Mouse (Mus musculus): Measurements from ENCODE around the gene Plekhg5. TPM values are rescaled to one million over a fixed set of nuclear protein-coding genes. Genes with fewer than 3 reads are reported as not detected.

Gene Plekhg5
- polyA plus RNA-seq, 1 experiment = 3.0 TPM

DNA sequence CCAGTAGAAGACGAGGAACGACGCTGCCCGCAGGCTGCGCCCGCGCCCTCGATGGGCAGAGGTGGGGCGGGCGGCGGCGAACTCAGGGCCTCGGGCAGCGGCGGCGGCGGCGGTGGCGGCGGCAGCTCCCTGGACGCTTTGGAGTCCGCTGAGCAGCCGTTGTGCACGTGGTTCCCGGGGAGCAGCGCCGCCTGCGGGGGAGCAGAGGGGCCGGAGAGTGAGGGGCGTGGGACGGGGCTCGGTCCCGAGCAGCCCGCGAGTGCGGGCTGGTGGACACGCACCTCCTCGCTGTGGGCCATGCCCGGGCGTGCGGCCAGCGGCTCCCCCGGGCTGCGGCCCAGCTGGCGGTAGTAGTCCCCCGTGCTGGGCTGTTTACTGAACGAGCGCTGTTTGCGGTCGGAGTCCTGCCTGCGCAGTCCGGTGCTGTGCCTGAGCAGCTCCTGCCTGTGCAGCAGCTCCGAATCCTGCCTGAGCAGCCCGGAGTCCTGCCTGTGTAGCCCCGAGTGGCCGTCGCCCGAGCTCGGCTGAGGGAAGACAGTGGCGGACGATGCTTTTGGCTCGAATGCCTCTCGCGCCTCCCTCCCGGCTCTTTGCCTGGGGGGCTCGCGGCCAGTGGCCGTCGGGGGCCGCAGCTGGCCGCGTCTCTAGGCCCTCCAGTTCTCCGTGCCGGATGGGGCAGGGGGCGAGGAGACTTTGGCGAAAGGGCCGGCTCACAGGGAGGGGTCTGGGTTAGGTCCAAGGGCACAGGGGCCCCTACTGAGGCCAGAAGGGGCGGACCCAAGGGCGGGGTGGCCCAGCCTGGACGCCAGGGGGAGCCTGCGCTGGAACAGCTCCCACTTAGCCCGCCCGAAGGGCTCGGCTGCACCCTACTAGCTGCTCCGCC, 58.7 kb downstream of the Plekhg5 start:
- H3K27ac ChIP-seq (ENCODE audit: insufficient read depth, low read depth, low read length) = no peak overlapping the region
- TF ChIP-seq CTCF (IDR thresholded peaks at IDR 0.05; ENCODE audit: low read depth, low read length) = no peak
- no peak for TF ChIP-seq POLR2A (IDR thresholded peaks at IDR 0.05; ENCODE audit: borderline replicate concordance, low read depth, low read length)
- peak overlapping the region; percentile 22 for H3K4me3 ChIP-seq (ENCODE audit: insufficient read depth, low read length)
- H3K4me1 ChIP-seq (ENCODE audit: control insufficient read depth, insufficient read depth, low read length) = no peaks in the 10 kb centered on the region

DNA sequence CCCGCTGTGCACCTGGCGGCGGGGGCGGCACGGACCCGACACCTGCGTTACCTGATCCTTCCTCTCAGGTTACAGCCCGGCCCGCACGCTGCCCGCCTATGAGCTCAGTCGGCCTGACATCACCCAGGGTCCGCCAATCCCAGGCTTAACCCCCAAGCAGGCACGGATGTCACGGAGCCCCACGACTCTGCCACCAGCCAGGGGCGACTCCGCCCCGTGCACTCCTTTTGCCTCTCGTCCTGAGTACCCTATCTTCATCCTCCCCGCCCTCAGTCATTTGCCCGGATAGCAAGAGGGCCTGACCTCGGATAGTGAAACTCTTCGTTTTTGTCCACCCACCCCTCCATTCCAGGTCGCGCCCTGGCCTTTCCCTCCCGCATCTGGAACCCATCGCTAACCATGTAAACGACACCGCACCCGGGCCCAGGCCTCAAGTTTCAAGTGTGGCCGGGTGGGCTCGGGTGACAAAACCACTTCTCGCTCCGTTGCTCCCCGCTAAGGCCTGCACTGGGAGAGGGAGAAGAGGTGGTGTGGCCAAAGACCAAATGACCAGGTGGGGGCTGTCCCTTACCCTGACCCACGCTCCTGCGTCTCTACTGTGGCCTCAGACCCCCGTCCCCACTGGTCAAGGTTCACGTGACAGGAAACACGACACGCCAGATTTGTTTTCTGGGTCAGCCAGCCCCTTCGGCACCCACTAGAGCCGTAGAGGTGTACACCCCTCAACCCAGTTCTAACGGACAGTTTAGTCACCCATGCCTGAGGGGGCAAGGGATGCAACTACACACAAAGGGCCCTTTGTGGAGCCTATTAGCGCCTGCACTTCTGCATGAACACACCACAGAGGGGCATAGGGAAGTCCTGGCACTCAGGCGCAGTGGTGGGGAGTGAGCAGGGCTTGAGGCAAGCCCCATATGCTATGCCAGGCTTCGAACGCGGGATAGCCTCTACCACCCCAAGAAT, 59.8 kb downstream of the Plekhg5 start:
- Histone ChIP-seq H3K4me1 (ENCODE audit: control insufficient read depth, insufficient read depth, low read length) (no peaks in the 10 kb centered on the region), H3K4me3 (ENCODE audit: insufficient read depth, low read length) (no peak overlapping the region), H3K27ac (ENCODE audit: insufficient read depth, low read depth, low read length) (no peak overlapping the region)
- TF ChIP-seq CTCF (IDR thresholded peaks at IDR 0.05; ENCODE audit: low read depth, low read length) (no peak), POLR2A (IDR thresholded peaks at IDR 0.05; ENCODE audit: borderline replicate concordance, low read depth, low read length) (no peak)

DNA sequence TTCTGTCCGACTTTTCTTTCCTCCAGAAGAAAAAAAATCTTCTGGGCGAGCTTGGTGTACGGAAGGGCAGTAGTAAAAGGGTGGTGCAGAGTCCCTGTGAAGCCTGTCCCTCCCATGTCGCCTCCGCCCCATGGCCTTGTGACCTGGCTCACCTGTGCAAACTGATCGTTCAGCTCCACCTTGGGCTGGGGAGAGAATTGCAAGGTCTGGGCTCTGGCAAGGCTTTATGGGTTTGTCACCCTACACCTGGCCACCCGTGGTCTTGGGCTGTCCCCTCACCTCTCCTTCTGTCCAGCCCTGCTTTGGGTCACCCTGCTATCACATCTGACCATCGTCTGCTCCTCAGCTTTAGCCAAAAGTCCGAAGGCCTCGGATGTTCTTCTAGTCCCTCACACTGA, 60.5 kb downstream of the Plekhg5 start:
- no peak overlapping the region for H3K27ac ChIP-seq (ENCODE audit: insufficient read depth, low read depth, low read length)
- H3K4me3 ChIP-seq (ENCODE audit: insufficient read depth, low read length) = no peak overlapping the region
- no peaks in the 10 kb centered on the region for H3K4me1 ChIP-seq (ENCODE audit: control insufficient read depth, insufficient read depth, low read length)
- TF ChIP-seq POLR2A (IDR thresholded peaks at IDR 0.05; ENCODE audit: borderline replicate concordance, low read depth, low read length) (no peak), CTCF (IDR thresholded peaks at IDR 0.05; ENCODE audit: low read depth, low read length) (no peak)

DNA sequence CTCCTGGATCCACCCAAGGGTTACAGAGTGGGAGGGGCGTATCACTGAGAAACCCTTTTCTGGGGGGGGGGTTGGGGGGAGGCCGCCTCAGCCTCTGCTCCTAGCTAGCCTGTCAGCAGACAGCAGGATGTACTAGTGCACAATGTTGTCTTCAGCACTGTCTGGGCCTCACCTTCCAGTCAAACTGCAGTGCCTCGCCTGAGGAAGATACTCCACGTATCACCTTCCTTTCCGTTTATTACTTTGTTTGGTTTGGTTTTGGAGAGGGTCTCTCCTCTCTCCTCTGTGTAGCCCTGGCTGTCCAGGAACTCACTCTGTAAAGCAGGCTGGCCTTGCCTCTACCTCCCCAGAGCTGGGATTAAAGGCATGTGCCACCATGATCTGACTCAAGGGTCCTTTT, 60.9 kb downstream of the Plekhg5 start:
- no peak overlapping the region for H3K4me3 ChIP-seq (ENCODE audit: insufficient read depth, low read length)
- 0 out of 2 replicates have a peak, but pooled peaks cover 2% of the 10 kb centered on the region for H3K4me1 ChIP-seq (ENCODE audit: control insufficient read depth, insufficient read depth, low read length)
- TF ChIP-seq POLR2A (IDR thresholded peaks at IDR 0.05; ENCODE audit: borderline replicate concordance, low read depth, low read length) (no peak), CTCF (IDR thresholded peaks at IDR 0.05; ENCODE audit: low read depth, low read length) (no peak)

DNA sequence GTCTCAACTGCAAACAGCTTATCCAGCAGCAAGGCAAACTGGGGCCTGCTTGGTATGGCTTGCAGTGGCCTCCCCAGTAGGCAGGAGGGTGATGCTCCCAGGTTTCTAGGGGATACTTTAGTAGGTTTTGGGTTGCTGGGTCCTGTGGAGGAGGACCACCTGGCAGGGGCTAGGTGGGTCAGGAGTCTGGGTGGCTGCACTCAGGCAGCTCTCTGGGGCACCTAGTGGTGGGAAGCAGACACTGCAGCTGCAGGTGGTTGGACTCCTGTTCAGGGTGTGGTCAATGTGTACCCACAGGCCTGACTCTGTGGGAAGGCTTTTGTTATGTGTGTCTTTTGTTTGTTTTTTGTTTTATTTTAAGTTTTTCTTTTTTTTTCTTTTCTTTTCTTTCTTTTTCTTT, 62.2 kb downstream of the Plekhg5 start:
- no peak overlapping the region for H3K4me3 ChIP-seq (ENCODE audit: insufficient read depth, low read length)
- H3K27ac ChIP-seq (ENCODE audit: insufficient read depth, low read depth, low read length) = no peak overlapping the region
- TF ChIP-seq POLR2A (IDR thresholded peaks at IDR 0.05; ENCODE audit: borderline replicate concordance, low read depth, low read length) = no peak
- TF ChIP-seq CTCF (IDR thresholded peaks at IDR 0.05; ENCODE audit: low read depth, low read length) = peak; percentile 30; the same call in 1 of the 2 replicates
- H3K4me1 ChIP-seq (ENCODE audit: control insufficient read depth, insufficient read depth, low read length) = peaks cover 6% of the 10 kb centered on the region; the same call in 1 of the 2 replicates

More for the DNA sequence above, 60.9 kb downstream of the Plekhg5 start:
- no peak overlapping the region for H3K27ac ChIP-seq (ENCODE audit: insufficient read depth, low read depth, low read length)

DNA sequence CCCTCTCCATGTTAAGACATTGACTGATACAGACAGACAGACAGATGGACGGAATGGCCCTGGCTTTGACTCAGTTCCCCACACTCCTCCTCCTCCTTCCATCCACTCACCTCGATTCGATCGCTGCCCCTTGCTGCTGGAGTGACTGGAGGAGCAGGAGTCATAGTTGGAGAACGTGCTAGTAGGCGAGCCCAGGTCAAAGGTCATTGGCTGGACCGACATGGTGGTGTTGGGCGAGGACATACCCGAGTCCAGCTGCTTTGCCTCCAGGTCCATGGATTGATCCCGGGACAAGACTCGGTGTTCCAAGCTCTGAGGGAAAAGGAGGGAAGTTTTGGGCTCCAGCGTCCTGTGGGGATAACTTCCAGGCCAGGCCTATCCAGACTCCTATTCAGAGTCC, 63.1 kb downstream of the Plekhg5 start:
- Histone ChIP-seq H3K27ac (ENCODE audit: insufficient read depth, low read depth, low read length) (no peak overlapping the region), H3K4me1 (ENCODE audit: control insufficient read depth, insufficient read depth, low read length) (peaks cover 6% of the 10 kb centered on the region; the same call in 1 of the 2 replicates), H3K4me3 (ENCODE audit: insufficient read depth, low read length) (no peak overlapping the region)
- TF ChIP-seq POLR2A (IDR thresholded peaks at IDR 0.05; ENCODE audit: borderline replicate concordance, low read depth, low read length) = no peak
- no peak for TF ChIP-seq CTCF (IDR thresholded peaks at IDR 0.05; ENCODE audit: low read depth, low read length)

DNA sequence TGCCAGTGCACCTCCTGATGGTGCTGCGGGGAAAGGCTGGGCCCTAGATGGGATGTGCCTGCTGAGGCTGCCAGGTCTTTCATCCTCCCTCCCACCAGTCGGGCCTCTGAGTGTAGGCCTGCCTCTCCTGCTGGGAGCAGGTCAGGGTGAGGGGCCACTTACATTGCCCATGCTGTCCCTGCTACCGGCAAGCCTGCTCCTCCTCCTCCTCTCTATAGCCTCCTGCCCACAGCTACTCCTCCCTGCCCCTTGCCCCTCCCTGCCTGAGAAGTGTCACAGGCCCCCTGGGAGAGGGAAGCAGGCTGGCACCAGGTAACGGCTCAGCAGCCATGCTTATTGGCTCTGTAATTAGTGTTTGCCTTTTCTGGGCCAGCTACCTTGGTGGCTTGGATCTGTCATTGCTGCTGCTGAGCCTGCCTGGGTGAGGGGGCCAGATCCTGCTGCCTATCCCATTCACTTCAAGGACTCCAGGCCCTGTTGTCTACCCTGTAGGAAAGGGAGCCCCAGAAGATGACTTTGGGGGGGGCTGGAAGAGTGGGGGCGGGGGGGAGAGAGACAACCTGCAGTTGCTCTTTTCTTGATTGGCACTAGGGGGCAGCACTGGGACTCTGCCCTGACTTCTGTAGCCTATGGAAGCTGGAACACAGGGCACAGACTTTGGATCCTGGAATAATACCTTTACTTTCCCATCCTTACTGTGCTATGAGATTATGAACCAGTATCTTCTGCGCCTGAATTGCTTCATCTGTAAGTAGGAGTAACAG, 64.0 kb downstream of the Plekhg5 start:
- peak; percentile 56; the same call in 1 of the 2 replicates for TF ChIP-seq CTCF (IDR thresholded peaks at IDR 0.05; ENCODE audit: low read depth, low read length)
- no peak for TF ChIP-seq POLR2A (IDR thresholded peaks at IDR 0.05; ENCODE audit: borderline replicate concordance, low read depth, low read length)
- Histone ChIP-seq H3K27ac (ENCODE audit: insufficient read depth, low read depth, low read length) (no peak overlapping the region), H3K4me3 (ENCODE audit: insufficient read depth, low read length) (no peak overlapping the region), H3K4me1 (ENCODE audit: control insufficient read depth, insufficient read depth, low read length) (peaks cover 6% of the 10 kb centered on the region; the same call in 1 of the 2 replicates)

DNA sequence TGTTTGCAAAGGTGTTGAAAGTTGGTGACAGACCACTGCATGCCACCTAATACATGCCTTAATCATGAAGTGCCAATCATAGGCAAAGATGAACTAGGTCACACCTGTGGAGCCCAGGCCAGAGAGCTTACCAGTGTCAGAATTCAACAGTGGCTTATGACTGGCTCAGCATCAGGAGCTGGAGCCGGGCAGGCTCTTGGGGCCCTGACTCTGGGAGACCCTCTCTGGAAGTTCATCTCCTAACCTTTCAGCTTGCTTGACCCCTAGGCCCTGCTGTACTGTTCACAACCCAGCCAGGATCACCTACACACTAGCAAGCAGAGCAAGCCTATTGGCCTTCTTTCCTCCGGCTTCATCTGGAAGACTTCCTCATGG, 64.6 kb downstream of the Plekhg5 start:
- TF ChIP-seq POLR2A (IDR thresholded peaks at IDR 0.05; ENCODE audit: borderline replicate concordance, low read depth, low read length) (no peak), CTCF (IDR thresholded peaks at IDR 0.05; ENCODE audit: low read depth, low read length) (no peak)
- Histone ChIP-seq H3K4me3 (ENCODE audit: insufficient read depth, low read length) (no peak overlapping the region), H3K4me1 (ENCODE audit: control insufficient read depth, insufficient read depth, low read length) (peaks cover 6% of the 10 kb centered on the region; the same call in 1 of the 2 replicates), H3K27ac (ENCODE audit: insufficient read depth, low read depth, low read length) (no peak overlapping the region)
